Mouse (Mus musculus): ENCODE results near the gene Atxn1. TPM values are rescaled to one million over a fixed set of nuclear protein-coding genes. Genes with fewer than 3 reads are reported as not detected.

The Atxn1 gene
- polyA plus RNA-seq, 1 experiment from 2014 or later: 8.1 TPM

GRCm38 (mm10) chr13:45872966-45873365 is 91.8 kb downstream of the Atxn1 start:
- Histone ChIP-seq H3K4me3 (no peak overlapping the region), H3K4me1 (replicated peaks) (no peaks in the 10 kb centered on the region; the same call in 1 of the 2 replicates), H3K36me3 (no peaks in the 10 kb centered on the region), H3K4me2 (no peak overlapping the region), H3K27me3 (no peaks in the 10 kb centered on the region), H3K9ac (no peak overlapping the region), H3K27ac (0 out of 2 replicates have a peak overlapping the region, but pooled peaks have one; percentile 4), H3K9me3 (replicated peaks) (no peaks in the 10 kb centered on the region)
- no peak for ATAC-seq (replicated peaks; ENCODE audit: insufficient number of reproducible peaks, insufficient read depth, low FRiP score, low read depth)
- 88% methylated on average over 7 of the region's 7 CpGs for WGBS

- H3K27ac ChIP-seq: peak overlapping the region; percentile 8; the same call in 1 of the 2 replicates
- H3K27me3 ChIP-seq: no peaks in the 10 kb centered on the region
- ATAC-seq (replicated peaks; ENCODE audit: insufficient number of reproducible peaks, insufficient read depth, low FRiP score, low read depth): no peak
- peak overlapping the region; percentile 1; the same call in 1 of the 2 replicates for H3K4me2 ChIP-seq
- no peak overlapping the region for H3K9ac ChIP-seq
- H3K4me1 ChIP-seq (replicated peaks): no peaks in the 10 kb centered on the region; the same call in 1 of the 2 replicates
- 67% methylated on average over 14 of the region's 14 CpGs for WGBS
- no peak overlapping the region for H3K4me3 ChIP-seq
- no peaks in the 10 kb centered on the region for H3K9me3 ChIP-seq (replicated peaks)
- no peaks in the 10 kb centered on the region for H3K36me3 ChIP-seq
Measured at GRCm38 (mm10) chr13:45872041-45872746, 92.6 kb downstream of the Atxn1 start.

GRCm38 (mm10) chr13:45871554-45871953 is 93.3 kb downstream of the Atxn1 start:
- no peak for ATAC-seq (replicated peaks; ENCODE audit: insufficient number of reproducible peaks, insufficient read depth, low FRiP score, low read depth)
- H3K4me1 ChIP-seq (replicated peaks): peaks cover 4% of the 10 kb centered on the region; the same call in 1 of the 2 replicates
- WGBS: 66% methylated on average over 7 of the region's 7 CpGs
- no peak overlapping the region for H3K4me3 ChIP-seq
- H3K36me3 ChIP-seq: no peaks in the 10 kb centered on the region
- no peak overlapping the region for H3K9ac ChIP-seq
- H3K27me3 ChIP-seq: no peaks in the 10 kb centered on the region
- H3K9me3 ChIP-seq (replicated peaks): no peaks in the 10 kb centered on the region
- peak overlapping the region; percentile 1; the same call in 1 of the 2 replicates for H3K4me2 ChIP-seq
- H3K27ac ChIP-seq: 0 out of 2 replicates have a peak overlapping the region, but pooled peaks have one; percentile 8

- 83% methylated on average over 8 of the region's 8 CpGs for WGBS
- Histone ChIP-seq H3K27me3 (no peaks in the 10 kb centered on the region), H3K4me2 (no peak overlapping the region), H3K9me3 (replicated peaks) (no peaks in the 10 kb centered on the region), H3K9ac (no peak overlapping the region), H3K27ac (no peak overlapping the region), H3K36me3 (no peaks in the 10 kb centered on the region), H3K4me3 (no peak overlapping the region), H3K4me1 (replicated peaks) (peaks cover 5% of the 10 kb centered on the region; the same call in 1 of the 2 replicates)
- no peak for ATAC-seq (replicated peaks; ENCODE audit: insufficient number of reproducible peaks, insufficient read depth, low FRiP score, low read depth)
Measured at GRCm38 (mm10) chr13:45868886-45869285, 95.9 kb downstream of the Atxn1 start.

GRCm38 (mm10) chr13:45867273-45867672 is 97.5 kb downstream of the Atxn1 start:
- WGBS: 57% methylated on average over 14 of the region's 14 CpGs
- H3K9ac ChIP-seq: no peak overlapping the region
- H3K9me3 ChIP-seq (replicated peaks): no peaks in the 10 kb centered on the region
- peaks cover 7% of the 10 kb centered on the region for H3K4me1 ChIP-seq (replicated peaks)
- no peaks in the 10 kb centered on the region for H3K36me3 ChIP-seq
- no peaks in the 10 kb centered on the region for H3K27me3 ChIP-seq
- no peak overlapping the region for H3K27ac ChIP-seq
- H3K4me2 ChIP-seq: no peak overlapping the region
- H3K4me3 ChIP-seq: no peak overlapping the region
- no peak for ATAC-seq (replicated peaks; ENCODE audit: insufficient number of reproducible peaks, insufficient read depth, low FRiP score, low read depth)

- Histone ChIP-seq H3K9me3 (replicated peaks) (no peaks in the 10 kb centered on the region), H3K27ac (no peak overlapping the region), H3K4me1 (replicated peaks) (peaks cover 12% of the 10 kb centered on the region), H3K27me3 (no peaks in the 10 kb centered on the region), H3K36me3 (no peaks in the 10 kb centered on the region), H3K4me2 (no peak overlapping the region), H3K4me3 (no peak overlapping the region), H3K9ac (no peak overlapping the region)
- no peak for ATAC-seq (replicated peaks; ENCODE audit: insufficient number of reproducible peaks, insufficient read depth, low FRiP score, low read depth)
- 72% methylated on average over 8 of the region's 8 CpGs for WGBS
Measured at GRCm38 (mm10) chr13:45866615-45867245, 98.1 kb downstream of the Atxn1 start.

- H3K27me3 ChIP-seq: no peaks in the 10 kb centered on the region
- no peak overlapping the region for H3K27ac ChIP-seq
- no peaks in the 10 kb centered on the region for H3K36me3 ChIP-seq
- no peak overlapping the region for H3K4me3 ChIP-seq
- WGBS: 93% methylated on average over 10 of the region's 10 CpGs
- no peak overlapping the region for H3K9ac ChIP-seq
- no peak for ATAC-seq (replicated peaks; ENCODE audit: insufficient number of reproducible peaks, insufficient read depth, low FRiP score, low read depth)
- peaks cover 16% of the 10 kb centered on the region for H3K4me1 ChIP-seq (replicated peaks)
- H3K9me3 ChIP-seq (replicated peaks): no peaks in the 10 kb centered on the region
- H3K4me2 ChIP-seq: no peak overlapping the region
Measured at GRCm38 (mm10) chr13:45865620-45866019, 99.2 kb downstream of the Atxn1 start.

- no peak overlapping the region for H3K9ac ChIP-seq
- H3K4me2 ChIP-seq: no peak overlapping the region
- no peak for ATAC-seq (replicated peaks; ENCODE audit: insufficient number of reproducible peaks, insufficient read depth, low FRiP score, low read depth)
- H3K27ac ChIP-seq: no peak overlapping the region
- H3K4me3 ChIP-seq: no peak overlapping the region
- H3K36me3 ChIP-seq: no peaks in the 10 kb centered on the region
- peaks cover 16% of the 10 kb centered on the region for H3K4me1 ChIP-seq (replicated peaks)
- no peaks in the 10 kb centered on the region for H3K9me3 ChIP-seq (replicated peaks)
- no peaks in the 10 kb centered on the region for H3K27me3 ChIP-seq
- 49% methylated on average over 8 of the region's 8 CpGs for WGBS
Measured at GRCm38 (mm10) chr13:45863779-45864178, 101.0 kb downstream of the Atxn1 start.

GRCm38 (mm10) chr13:45861885-45862605 is 102.8 kb downstream of the Atxn1 start:
- Histone ChIP-seq H3K4me1 (replicated peaks) (peaks cover 16% of the 10 kb centered on the region), H3K4me3 (no peak overlapping the region), H3K4me2 (no peak overlapping the region), H3K36me3 (no peaks in the 10 kb centered on the region), H3K9ac (no peak overlapping the region), H3K27me3 (no peaks in the 10 kb centered on the region), H3K9me3 (replicated peaks) (no peaks in the 10 kb centered on the region), H3K27ac (peak overlapping the region; percentile 26; the same call in 1 of the 2 replicates)
- WGBS: 57% methylated on average over 13 of the region's 13 CpGs
- no peak for ATAC-seq (replicated peaks; ENCODE audit: insufficient number of reproducible peaks, insufficient read depth, low FRiP score, low read depth)

- H3K4me1 ChIP-seq (replicated peaks): peaks cover 11% of the 10 kb centered on the region
- H3K4me3 ChIP-seq: no peak overlapping the region
- no peaks in the 10 kb centered on the region for H3K36me3 ChIP-seq
- H3K9ac ChIP-seq: no peak overlapping the region
- H3K9me3 ChIP-seq (replicated peaks): no peaks in the 10 kb centered on the region
- no peaks in the 10 kb centered on the region for H3K27me3 ChIP-seq
- no peak overlapping the region for H3K4me2 ChIP-seq
- WGBS: 82% methylated on average over 10 of the region's 10 CpGs
- H3K27ac ChIP-seq: no peak overlapping the region
- ATAC-seq (replicated peaks; ENCODE audit: insufficient number of reproducible peaks, insufficient read depth, low FRiP score, low read depth): no peak
Measured at GRCm38 (mm10) chr13:45861098-45861580, 103.7 kb downstream of the Atxn1 start.

- H3K4me3 ChIP-seq: no peak overlapping the region
- H3K4me2 ChIP-seq: no peak overlapping the region
- WGBS: 68% methylated on average over 12 of the region's 12 CpGs
- no peak for ATAC-seq (replicated peaks; ENCODE audit: insufficient number of reproducible peaks, insufficient read depth, low FRiP score, low read depth)
- H3K9me3 ChIP-seq (replicated peaks): no peaks in the 10 kb centered on the region
- no peaks in the 10 kb centered on the region for H3K36me3 ChIP-seq
- H3K9ac ChIP-seq: no peak overlapping the region
- H3K27me3 ChIP-seq: no peaks in the 10 kb centered on the region
- no peak overlapping the region for H3K27ac ChIP-seq
- peaks cover 11% of the 10 kb centered on the region for H3K4me1 ChIP-seq (replicated peaks)
Measured at GRCm38 (mm10) chr13:45859081-45859709, 105.6 kb downstream of the Atxn1 start.
